Mouse (Mus musculus): ENCODE results near the gene Nab1.

The Nab1 gene

DNA sequence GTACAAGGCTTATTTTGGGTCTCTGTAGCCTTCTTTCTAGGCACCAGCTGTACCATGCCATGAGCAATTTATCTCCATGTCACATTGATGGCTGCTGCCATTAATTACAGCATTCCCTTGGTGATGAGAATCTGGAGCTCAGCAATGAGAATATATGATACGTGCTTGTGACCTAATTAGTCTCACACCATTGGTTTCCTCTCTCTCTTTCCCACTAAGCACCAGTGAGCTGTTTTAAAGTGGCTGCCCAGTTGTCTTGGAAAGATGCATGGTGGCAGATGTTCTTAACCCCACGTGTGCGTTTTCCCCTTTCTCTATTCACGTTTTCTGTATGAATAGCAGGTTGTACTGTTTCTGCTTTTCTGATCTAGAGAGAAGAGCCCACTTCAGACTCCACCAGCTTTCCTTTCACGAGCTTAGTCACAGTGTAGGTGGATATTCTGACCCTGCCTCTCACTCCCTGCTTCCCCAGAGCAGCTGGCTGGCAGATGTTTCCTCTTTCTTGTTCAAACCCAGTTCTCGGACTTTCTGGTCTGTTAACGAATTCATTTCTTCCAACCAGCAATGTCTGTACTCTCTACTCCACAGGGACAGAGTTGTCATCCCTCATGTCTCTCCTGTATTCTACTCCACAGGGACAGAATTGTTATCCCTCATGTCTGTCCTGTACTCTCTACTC lies 29.5 kb downstream of the Nab1 start:
- no peak for DNase-seq

DNA sequence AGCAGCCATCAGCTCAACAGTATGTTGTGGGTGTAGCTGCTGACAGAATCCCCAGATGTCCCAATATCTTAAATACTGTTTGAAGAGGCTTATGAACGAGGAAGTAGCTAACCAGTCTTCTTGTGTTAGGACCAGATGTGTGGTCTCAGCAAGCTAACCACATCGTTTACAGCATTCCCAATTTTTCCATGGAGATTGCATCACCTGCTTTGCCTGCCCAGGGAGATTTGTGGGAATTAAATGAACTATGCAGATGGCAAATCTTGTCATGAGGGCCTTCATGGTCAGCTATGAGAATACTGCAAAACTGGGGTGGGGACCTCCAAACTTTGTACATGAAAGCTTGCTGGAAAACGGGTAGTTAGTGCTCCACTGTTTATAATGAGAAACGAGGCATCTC lies 30.2 kb downstream of the Nab1 start:
- no peak for DNase-seq

DNA sequence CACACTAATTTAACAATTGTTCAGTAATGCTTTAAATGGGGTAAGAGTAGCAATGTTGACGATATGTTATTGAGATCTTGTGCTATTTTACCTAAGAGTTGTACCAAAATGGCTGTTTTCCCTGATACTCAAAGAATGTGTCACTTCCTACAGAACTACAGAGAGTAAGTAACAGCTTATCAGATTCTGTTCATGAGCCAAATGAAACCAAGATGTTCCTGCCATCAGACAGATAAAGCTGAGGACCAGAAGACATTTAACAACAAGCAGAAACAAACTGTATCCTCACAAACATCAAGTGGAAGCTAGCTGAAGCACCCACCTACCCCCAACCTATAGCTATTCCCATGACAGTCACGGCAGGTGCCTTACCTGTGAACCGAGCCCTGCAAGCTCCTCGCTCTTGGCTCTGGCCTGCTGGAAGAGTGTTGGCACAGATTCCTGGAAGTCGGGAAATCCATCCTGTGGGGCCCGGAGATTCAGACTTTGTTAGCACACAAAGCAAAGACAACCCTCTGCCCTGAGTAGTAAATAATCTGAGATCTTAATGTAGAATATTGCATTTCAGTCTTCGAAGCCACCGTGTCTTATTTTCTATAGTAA lies 33.9 kb downstream of the Nab1 start:
- DNase-seq = no peak

DNA sequence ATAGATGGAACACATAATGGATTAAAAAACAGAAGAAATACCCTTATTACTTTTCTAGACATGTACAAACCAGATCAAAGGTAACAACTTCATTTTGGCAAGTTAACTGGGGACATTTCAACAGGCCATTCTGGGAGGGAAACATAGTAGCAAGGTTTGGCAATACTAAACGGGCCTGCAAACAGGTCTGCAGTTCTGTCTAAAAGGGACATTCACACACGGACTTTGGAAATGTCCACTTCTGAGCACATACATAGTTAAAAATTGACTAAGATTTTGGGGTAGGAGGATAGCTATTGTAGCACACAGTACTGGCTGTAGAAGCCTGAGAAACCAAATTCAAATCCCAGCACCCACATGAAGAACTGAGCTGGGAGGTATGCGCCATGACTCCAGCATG lies 34.6 kb downstream of the Nab1 start:
- DNase-seq = no peak

DNA sequence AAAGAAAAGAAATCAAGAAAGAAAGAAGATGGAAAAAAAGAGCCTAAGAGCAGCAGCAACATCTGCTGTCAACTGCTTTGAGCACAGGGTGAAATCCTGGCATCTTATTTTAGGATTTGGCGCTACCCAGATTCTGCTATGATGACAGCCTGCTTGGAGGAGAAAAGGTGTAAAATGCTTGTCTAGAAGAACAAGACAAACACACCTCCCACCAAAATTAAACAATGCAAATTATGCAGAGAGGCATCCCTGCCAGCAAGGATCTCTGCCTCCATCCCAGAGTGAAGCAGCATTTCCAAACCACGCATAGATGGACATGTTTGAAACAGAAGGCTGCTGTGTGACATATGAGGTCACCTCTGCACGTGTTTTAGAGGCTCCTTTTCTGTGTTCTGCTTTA lies 35.2 kb downstream of the Nab1 start:
- no peak for DNase-seq

DNA sequence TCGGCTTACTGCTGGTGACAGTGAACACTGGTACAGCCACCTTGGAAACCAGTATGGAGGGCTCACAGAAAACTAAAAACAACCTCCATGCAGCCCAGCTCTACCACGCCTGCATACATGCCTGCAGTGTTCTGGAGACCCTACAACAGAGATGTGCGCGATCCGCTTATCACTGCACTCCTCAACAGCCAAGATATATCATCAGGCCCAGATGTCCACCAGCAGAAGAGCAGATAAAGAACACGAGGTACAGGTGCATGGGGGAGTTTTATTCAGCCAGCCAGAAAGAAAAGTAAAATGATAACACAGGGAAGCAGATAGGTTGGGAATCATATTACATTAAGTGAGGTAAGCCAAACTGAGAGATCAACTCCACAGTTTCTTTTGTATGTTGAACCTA lies 37.2 kb downstream of the Nab1 start:
- no peak for DNase-seq

DNA sequence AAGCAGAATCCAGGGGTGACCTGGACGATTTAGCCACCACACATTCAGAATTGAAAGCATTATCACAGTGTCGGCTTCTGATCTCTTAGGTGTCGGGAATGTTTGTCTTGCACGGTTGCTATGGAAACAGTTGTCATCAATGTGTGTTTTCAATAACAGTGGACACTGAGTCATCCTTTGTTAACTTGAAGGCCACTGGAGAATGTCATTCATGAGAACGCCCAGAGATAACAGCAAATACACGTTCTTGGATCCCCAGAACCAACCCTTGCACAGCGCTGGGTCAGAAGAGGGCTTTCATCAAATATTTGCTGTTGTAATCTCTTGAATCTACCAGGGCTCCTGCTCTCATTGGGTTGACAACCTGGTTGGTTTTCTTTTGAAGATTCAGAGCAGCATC lies 43.9 kb downstream of the Nab1 start:
- no peak for DNase-seq

DNA sequence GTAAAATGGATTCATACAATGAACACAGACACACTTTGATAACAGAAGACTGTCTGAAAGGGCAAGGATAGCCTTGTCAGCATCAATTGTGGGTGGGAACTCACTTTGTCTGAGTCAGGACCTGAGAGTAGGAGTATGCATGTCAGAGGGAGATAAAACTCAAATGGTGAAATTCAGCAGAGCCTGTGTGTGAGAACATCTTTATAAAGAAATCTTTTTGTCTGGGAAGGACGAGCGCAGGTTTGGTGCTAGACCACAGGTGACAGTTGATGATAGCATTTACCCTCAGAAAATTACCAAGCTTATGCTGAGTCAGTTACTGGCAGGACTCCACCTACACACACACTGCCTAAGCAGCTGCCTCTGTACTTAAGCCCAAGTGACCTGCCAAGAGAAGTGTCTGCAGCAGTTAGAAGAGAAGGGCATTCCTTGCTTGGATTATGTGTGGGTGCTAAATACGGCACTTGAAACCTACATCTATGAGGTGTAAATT lies 45.9 kb downstream of the Nab1 start:
- DNase-seq = no peak

DNA sequence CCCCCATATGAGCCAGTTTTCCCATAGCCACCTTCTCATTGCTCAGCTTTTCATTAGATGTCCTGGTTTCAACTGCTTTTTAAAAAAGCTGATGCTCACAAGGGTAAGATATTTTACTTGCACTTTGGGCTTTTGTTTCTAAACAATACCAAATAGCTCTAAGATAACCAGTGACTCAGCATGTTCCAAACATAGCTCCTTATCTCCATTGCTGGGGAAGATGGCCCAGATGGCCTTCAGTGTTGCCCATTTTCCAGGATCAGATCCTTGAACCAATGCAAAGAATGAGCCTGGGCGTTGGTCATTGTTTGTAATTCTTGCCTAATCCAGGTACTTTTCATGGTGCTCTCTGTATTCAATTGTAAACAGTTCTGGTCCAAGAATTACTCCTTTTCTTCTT lies 49.1 kb downstream of the Nab1 start:
- no peak for DNase-seq

DNA sequence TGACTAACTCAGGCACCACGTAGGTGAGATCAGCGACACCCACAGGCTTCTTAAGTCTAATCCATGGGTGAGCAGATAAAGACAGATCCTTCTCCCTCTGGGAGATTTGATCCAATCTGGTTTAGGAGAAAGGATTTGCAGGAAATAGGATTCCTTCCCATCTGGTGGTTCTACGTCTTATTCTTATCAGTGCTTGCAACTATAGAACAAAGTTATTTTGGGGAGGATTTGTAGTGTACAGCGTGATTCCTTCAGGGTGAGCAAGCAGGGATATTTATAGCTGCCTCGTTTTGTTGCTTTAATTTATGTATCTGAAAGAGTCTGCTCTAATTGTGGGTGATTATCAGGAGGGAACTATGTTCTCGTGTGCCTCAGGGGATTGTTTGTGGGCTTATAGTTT lies 64.6 kb downstream of the Nab1 start:
- no peak for DNase-seq

DNA sequence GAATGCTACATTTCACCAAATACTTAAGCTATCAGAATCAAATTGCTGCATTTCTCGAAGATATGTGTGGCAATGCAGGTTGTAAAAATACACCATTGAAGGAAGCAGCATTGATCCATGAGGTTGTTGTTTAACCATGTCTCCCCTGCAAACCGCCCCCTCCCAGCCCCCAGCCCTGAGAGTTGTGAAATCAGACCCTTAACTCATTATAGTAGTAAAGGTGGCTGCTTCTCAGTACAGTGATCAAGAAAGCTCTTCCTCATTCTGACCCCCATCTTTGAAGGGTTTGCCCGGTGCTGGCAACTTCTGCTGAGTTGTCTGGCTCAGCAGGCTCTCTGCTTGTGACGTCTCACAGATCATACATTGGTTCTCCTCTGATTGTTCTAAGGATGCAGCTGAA lies 66.4 kb downstream of the Nab1 start:
- no peak for DNase-seq

DNA sequence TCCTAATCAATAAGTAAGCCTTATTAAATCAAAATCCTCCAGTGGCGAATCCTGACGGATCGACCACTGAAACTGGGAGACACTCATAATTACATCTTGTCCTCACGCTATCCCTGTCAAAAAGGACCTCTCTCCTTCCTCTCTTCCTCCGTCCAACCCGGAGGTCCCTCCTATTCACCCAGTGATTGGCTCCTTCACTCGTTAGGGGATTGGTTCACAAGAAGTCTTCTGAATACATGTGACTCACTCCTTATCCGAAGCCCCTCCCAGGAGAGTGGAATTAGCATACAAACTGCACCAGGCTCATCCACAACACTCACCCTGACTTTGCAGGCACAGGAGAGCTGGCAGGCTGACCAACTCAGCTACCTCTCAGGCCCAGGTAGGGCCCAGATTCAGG lies 68.7 kb downstream of the Nab1 start:
- no peak for DNase-seq

DNA sequence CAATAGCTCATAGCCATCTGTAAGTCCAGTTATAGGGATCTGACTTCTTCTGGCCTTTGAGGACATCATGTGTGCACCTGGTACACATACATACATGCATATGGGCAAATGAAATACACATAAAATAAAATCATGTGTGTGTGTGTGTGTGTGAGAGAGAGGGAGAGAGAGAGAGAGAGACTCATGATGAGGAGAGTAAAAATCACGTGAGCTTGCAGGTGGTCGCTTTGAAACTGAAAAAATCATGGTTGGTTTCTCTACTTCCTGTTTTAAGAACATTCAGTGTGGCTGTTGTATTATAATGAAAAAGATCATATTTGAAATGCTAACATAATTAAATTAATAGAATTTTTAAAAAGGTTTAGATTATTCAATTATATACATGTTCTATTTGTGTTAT lies 69.9 kb downstream of the Nab1 start:
- DNase-seq = no peak

DNA sequence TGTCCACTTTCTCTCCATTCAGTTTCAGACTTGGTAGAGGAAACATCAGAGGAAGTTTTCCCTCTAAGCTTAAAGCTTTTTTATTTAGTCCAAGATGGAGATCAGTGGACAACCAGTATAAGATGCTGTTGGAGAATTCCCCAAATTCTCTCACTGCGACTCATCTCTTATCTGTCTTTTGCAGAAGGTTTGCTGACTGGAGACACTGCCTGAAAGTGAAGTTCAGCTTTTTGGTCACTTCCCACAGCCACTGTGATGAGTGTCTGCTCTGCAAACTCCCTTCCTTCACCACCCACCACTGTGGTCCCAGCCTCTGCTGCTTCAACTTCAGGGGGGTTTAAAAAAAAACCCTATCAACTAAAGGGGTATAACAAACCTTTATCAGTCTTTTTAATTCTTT lies 70.4 kb downstream of the Nab1 start:
- no peak for DNase-seq

DNA sequence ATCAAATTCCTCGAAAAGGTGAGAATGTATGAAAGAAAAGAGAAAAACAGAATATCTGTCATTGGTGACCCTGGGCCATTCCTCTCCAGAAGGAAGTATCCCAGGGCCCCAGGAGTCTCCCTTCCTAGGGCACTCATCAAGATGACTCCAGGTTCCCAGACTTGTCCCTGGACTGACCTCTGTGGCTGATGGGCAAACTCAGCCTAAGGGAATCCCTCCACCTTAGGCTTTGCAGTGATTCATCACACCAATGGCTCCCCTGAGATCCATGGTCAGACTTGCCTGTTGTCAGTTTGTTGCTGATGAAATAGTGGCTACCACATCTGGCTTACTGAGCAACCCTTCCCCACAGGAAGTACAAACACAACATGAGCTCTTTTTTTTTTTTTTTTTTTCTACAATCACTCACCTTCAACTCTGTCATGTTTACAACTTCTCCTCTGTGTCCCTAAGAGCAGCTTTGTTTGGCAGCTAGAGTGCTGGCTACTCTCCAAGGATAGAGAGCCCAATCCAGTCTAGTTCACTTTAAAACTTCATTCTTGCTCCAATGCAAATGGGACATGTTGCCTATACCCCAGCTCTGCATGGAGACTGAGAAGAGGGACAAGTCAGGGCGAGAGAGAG lies 72.5 kb downstream of the Nab1 start:
- no peak for DNase-seq

DNA sequence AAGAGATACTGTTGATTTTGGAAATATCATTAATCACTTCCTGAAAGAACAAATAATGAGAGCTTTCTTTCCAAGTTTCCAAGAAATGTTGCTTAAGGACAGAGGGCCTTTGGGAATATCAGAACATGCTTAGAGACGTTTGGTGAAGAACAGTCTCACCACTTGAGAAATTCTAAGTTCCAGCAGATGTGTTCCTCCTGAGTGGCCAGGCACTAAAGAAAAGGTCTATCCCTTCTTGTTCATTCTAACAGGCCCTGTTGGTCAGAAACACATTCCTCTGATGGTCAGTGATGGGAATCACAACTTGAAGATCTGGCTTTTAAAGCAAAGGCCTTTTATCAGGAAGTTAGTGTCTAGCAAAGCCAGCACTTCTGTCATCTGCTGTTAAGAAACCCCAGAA lies 76.6 kb downstream of the Nab1 start:
- DNase-seq = no peak

DNA sequence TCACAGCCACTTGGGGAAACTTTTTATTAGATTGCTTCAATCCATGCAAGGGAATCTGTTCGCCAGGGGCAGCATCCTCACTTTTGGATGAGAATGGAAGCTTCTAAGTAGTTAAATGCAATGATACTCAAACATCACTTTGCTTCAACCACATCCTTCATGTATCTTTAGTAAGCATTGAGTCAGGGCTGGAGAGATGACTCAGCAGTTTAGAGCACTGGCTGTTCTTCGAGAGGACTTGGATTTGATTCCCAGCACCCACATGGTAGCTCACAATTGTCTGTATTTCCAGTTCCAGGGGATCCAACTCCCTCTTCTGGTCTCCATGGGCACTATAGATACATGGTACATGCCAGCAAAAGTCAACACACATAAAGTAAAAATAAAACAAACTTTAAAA lies 77.4 kb downstream of the Nab1 start:
- no peak for DNase-seq

DNA sequence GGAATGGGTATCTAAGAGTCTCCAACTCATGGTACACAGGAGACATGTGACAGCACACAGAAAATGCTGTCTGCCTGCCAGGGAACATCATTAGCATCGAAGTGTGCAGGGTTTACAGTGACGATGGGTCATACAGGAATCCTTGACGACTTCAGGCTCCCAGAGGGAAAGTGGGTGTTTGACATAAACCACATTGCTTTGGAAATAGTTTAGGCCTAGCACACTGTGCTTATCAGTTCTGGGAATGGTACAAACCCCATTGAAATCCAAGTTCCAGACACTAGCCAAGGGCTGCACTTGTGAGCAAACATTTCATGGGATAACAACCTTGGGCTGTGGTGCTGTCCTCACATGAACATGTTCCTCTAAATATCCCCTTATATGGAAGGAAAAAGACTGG lies 78.3 kb downstream of the Nab1 start:
- no peak for DNase-seq

DNA sequence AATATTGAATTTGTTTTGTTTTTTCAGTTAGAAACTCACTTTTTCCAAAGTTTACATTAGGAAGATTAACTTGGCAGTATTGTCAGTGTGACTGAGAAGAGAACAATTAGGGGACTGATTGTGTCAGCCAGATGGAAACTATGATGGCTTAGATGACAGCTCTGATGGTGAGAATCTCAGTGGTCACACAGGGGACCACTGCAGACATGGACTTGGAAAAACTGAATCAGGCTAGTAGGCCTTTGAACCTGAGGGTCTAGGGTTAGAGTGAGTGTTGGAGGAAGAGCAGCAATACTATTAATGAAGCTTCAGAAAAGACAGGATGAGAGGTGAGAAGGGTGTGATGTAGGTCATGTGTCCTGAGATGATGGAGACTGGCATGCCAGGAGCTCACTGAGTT lies 78.9 kb downstream of the Nab1 start:
- no peak for DNase-seq

DNA sequence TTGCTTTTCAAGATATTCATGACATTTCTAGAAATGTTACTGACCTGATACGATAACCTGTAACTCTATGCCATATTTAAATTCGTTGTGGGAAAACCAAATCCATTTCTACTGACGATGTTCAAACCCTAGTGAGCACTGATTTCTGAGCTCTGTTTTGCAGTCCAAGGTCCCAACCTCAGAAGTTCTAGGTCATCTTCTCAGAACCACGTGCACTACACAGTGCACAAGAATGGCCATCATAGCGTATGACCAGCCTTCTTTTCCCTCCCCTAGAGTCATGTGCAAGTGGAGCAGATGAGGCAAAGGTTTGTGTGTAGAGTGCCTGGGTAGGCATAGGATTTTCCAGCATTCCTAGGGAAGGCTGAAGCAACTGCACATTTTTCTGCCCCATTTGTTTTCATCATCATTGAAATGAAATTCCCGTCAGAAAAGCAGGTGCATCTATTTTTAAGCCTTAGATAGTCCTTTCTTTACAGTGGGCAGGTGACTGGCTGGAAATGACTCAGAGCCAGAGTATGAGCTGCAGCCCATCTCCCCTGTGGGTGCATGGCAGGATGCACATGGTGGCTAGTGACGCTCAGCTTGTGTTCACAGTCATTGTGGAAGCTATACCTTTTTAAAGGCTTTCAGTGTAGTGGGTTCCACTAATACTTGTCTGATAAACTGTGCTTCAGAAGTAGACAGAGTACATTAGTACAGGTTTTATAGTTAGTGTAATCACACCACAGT lies 81.2 kb downstream of the Nab1 start:
- DNase-seq = no peak

All from kidney, postnatal 36 days (tissue).